Mouse (Mus musculus) right cerebral cortex, postnatal 25 days (tissue): ENCODE data around the gene Ank.
"Not testable (repeated sequence)": the region's sequence is repeated elsewhere in the genome, so short reads cannot be mapped to it uniquely, and the experiment has no call there.

Experiments
- DNase-seq: peaks from one replicate; pipeline ENCODE4 v3.0.0; 2022

Ank gene

DNA sequence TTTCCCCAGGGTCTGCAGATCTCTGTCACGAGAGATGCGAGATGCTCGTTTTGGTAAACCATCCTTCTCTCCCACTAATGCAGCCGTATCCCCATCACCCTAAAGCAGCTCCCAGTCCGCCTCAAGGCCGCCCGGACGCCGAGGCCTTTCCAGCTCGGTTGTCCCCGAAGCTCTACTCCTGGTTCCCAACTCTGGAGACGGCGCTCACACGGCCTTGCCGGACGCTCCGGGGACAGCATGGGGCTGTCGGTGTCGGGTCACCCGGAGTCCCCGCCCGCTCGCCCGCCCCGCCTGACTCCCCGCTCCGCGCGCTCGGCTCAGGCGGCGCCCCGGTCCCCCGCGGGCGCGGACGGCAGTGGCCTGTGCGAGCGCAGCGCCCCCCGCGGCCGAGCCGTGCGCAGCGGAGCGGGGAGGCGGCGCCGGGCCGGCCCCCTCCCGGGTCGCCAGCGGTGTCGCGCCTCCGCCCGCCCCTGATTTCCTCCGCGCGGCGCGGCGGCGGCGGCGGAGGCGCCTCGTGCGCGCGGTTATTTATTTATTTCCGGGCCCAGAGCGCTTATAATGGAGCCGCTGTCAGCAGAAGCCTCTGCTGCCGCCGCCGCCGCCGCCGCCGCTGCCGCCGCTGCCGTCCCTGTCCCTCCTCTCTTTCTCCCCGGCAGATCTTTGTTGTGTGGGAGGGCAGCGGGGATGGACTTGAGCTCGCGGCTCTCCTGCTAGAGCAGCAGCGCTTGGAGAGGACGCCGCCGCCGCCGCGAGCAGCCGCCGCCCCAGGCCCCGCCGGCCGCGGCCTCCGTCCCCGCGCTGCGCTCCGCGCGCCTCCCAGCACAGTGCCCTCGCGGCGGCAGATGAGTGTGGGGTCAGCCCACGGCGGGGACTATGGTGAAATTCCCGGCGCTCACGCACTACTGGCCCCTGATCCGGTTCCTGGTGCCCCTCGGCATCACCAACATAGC, at the start of gene Ank:
TSS of gene Ank (plus strand) at position 547 of the 950 bp plus-strand sequence.
- peak; percentile 90 for DNase-seq

DNA sequence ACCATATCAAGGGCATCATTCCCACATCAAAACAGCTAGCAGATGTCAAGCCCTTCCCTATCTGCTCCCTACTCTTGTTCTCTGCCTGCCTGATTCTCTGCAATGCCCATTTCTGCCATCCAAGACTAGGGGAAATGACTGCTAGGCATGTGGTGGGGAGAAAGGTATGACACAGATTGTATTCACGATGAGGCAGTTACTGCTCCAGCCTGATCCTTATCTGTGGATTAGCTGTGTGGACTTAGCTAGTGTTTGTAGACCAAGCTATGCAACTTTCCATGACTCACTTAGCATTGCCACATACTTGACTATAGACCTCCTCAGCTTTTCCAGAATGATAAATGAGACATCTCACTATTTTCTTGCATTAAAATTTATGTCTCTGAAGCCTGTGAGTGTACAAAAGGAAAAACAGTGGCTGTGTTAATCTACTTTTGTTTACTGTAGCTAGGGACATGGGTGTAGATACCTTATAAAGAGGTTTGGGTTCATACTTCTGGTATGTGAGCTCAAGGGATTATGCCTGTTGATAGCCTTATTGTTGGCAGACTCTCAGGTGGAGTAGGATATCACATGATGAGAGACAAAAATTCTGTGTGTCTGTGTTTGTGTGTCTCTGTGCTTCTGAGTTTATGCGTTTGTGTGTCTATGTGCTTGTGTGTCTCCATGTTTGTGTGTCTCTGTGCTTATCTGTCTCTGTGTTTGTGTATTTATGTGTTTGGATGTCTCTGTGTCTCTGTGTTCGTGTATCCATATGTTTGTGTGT, 47.7 kb upstream of the Ank start:
- no peak for DNase-seq

DNA sequence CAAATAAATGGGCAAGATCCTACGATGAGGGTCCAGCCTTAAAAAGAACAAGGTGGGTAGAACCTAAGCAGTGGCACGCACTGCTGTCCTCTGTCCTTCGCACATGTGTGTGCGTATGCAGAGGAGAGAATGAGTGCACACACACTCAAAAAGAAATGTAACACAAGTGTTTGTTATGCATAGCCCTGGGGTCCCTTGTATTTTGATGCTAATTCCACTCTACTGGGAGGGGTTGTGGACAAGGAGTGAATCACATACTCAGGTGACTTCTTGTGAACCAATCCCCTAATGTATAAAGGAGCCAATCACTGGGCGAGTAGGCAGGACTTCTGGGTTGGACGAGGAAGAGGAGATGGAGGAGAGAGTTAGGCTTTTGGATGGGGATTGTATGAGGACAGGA, 44.9 kb upstream of the Ank start:
- no peak for DNase-seq

DNA sequence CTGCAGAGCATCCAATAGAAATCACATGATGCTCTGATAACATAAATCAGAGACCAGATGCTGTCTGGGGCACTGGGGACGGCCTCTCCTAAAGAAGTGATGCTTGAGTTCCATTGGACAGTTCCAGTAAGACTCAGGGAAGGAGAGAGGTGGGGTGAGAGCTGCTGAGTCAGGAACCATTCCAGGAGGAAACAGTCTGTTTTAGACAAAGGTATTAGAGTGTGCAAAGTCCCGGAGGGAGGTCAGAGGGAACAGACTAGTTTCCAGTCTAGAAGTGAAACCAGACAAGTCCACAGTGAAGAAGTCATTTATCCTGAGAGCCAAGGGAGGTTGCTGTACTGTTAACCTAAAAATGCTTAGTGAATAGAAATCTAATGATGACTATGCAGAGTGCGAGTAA, 38.9 kb upstream of the Ank start:
- no peak for DNase-seq

DNA sequence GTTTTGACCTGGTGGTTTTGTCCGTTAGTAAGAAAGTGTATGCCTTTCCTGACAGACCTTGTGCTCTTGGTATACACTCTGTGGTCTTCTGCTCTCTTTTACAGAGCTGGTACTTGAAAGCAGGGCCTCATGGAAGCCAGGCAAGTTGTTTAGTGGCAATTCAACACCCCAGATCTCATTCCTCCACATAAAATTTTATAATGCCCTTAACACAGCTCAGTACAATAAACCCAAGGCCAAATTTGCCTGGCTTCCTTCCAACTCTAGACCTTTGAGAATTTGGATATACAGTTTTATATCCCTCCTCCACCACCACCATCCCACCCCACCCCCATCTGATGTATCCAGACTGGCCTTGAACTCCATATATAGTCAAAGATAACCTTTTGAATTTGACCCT, 36.2 kb upstream of the Ank start:
- DNase-seq = no peak

DNA sequence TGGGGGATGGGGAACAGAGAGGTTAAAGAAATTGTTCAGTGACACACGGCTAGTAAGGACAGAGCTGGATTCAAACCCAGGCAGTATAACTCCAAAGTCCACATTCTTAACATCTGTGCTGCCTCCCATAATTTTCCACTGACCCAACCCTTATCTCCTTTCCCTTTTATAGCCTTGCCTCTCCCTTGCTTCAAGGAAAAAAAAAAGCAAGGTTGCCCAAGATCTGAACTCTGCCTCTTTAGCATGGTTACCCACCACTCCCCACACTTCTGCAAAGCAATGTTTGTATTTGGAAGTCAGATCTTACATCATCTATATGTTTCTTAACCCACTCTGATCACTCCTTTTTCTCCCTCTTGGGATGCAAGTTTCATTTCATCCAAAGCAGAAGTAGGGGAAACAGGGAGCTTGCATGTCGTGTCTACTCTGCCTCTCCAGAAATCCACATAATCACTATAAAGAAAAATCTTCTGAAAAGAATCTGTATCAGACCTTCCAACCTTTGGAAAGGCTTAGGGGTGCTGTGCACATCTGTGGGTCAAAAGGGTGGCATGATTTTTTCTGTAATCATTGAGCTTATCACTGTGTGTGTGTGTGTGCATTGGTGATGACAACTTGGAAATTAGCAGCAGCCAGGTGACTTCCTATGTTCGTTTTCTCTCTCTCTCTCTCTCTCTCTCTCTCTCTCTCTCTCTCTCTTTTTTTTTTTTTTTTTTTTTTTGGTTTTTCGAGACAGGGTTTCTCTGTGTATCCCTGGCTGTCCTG, 33.4 kb upstream of the Ank start:
- DNase-seq = no peak

DNA sequence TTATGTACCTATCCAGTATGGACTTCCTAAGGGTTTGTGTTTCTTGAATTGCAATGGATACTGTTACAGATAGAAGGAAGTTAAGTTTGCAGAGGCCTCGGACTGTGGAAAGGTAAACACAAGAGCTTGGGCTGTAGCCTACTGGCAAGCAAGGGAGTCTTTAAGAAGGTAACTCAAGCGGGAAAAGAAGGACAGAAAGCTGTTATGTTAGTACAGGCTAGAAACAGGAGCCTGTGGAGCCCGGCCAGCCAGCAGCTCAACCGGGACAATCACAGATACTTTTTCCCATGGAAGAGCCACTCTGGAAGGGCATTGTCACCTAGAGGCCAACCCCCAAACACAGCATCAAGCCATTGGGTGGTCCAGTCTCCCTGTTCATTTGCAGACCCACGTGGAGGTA, 31.1 kb upstream of the Ank start:
- DNase-seq = no peak

DNA sequence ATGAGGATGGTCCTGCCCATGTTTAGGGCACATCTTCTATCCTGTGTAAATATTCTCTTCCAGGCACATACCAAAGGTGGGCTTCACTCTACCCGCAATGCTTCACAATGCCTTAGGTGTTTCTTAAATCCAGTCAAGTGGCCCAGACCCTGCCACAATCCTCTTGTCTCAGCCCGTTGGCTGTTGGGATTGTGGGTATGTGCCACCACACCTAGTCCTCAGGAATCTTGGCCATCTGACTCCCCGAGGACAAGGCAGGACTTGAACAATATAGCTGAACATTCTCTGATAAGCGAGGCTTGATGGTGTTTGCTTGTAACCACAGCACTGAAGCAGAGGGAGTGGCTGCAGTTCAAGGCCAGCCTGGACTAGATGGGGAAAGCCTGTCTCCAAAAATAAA, 30.3 kb upstream of the Ank start:
- no peak for DNase-seq

DNA sequence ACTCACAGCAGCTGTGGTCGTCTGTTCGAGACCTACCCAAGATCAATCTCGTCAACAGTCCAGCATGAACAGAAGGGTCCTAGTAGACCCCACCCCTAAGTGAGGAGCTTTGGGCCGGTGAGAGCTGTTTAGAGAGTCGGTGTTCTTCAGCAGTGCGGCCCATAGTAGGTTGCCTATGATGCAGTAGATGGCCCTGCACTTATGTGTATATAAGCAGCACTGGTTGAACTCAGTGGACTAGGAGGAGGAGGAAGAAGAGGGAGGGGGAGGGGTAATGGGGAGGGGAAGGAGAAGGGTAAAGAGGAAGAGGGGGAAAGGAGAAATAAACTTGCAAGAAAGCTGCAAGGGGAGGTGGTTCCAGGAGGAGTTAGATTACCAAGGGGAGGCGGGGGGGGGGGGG, 25.4 kb upstream of the Ank start:
- DNase-seq = no peak

DNA sequence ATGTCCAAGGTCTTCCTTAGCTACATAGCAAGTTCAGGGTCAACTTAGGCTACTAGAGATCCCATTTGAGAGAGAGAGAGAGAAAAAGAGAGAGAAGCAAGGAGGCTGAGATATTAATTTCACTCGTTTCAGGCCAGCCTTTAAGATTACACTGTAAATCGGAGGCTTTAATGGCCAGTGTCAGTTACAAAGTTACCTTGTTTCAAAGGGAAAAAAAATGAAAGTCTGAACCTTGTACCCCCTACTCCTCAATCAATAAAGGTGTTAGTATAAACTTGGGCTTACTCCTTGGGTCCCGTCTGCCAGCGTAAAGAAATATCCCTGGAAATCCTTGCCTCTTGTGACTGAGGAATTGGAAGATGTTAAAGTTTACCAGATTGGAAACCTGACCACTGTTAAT, 24.9 kb upstream of the Ank start:
- DNase-seq = no peak

DNA sequence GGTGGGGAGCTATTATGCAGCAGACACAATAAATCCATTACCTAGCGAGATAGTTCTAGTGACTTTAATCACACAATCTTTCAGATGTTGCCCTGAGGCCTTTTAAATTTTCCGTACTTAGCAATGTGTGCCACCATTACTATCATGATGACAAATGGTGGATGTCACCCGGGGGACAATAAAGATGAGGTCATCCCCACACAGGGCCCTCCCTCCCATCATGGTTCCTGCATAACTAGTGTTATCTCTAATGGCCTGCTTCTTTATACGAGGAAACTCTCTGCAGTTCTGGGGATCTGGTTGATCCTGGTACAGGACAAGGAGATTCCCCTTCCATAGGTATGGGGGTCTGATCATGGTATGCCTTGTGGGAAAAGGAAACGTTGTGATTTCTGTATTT, 24.5 kb upstream of the Ank start:
- DNase-seq = no peak

DNA sequence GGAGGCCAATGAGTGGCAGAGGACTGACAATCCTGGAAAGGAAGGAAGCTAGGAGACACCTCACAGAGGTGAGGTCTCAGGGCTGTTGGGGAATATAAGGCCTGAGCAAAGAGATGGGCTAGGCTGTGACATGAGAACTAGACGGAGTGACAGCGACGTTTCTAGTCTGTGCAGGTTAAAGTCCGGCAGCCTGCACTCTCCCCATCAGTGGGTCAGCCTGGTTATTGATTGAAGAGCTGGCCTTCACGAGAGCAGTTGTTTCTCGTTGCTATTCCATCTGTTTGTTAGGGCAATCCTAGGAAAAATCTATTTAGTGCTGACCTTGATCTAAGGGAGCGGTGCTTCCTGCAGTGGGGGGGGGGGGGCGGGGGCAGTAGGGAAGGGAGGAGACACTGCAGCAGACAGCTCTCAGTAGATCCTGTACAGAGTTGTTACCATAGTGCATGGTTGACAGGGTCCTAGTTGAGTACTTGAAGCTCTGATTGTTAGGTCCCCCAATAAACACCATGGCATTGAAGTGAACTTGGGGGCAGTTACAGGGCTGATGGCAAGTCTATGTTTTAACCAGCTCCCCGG, 21.6 kb upstream of the Ank start:
- DNase-seq = no peak

DNA sequence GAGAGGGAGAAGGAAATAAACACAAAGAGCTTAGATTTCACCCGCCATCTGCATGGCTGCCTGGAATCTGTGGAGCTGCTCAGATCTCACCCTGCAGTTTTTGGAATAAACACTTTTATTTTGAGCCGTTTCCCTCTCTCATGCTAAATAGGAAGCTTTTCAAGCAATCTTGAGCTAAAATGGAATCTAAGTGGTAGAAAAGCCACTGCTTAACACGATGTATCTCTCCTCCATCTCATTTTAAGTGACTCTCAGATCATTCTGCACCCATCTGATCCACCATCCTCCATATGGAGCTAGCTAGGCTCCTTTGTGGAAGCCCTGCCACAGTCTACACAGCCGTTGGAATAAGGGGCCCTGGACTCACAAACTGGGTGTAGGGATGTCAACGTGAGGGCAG, 15.8 kb upstream of the Ank start:
- DNase-seq = no peak

DNA sequence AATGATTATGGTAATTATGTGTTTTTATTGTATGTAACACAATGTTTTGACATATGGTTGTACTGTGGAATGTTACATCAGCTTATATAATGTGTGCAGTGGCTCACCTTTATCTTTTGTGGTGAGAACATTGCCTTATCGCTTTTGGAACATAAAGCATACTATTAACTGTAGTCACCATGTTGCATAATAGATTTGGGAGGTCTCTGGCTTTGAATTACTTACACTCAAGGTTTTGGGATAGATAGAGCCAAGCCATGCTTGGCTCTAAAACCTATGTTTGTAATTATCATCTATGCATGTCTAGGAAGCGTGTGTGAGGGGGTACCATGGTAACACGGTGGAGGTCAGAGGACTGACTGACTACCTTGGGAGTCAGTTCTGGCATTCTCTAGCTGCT, 14.7 kb upstream of the Ank start:
- no peak for DNase-seq

DNA sequence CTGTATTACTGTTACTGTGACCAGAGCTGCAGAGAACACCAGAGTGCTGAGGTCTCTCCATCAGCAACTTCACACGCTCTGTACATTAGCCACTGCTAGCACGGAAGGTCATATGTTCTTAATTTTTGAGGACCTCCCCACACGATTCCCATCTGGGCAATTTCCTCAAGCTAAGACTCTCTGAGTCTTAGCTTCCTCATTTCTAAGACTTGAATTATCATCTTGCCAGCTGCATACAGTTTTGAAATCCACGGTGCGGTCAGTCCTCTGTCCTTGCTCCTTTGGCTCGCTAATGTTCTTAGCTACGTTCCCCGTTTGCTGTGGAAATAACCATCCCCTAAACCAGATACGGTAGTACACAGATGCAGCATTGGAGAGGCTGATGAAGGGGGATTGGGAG, 14.0 kb upstream of the Ank start:
- no peak for DNase-seq

DNA sequence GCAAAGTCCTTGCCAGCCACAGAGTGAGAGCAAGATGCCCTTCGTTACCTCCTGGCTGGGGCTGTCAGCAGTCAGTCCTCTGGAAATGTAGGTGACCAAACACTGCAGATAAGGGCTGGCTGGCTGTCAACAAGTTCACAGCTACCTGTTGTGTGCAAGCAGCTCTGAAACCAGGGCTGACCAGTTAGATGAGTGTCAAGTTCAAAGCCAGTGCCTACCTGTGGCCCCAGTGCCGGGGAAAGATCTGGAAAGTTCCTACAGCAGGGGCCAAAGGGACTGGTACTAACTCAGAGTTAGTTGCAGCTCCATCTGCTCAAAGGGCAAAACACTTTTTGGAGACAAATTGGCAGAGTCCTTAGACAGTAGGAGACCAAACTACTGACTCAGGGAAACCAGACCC, 9.5 kb upstream of the Ank start:
- DNase-seq = no peak

DNA sequence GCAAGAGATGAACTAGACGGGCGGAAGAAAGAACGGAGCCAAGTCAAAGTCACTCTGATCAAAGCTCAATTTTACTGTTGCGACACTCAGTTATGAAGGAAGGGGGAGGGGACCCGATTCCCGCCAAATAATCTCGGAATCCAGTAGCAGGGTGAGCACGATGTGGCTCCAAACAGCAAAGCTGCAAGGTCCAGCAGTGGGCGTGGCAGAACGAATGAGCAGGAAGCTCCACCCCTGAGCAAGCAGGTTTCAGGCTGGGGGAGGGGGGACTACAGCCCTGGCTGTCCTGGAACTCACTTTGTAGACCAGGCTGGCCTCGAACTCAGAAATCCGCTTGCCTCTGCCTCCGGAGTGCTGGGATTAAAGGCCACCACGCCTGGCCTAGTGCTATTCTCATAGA, 6.7 kb upstream of the Ank start:
- not testable (repeated sequence) for DNase-seq

DNA sequence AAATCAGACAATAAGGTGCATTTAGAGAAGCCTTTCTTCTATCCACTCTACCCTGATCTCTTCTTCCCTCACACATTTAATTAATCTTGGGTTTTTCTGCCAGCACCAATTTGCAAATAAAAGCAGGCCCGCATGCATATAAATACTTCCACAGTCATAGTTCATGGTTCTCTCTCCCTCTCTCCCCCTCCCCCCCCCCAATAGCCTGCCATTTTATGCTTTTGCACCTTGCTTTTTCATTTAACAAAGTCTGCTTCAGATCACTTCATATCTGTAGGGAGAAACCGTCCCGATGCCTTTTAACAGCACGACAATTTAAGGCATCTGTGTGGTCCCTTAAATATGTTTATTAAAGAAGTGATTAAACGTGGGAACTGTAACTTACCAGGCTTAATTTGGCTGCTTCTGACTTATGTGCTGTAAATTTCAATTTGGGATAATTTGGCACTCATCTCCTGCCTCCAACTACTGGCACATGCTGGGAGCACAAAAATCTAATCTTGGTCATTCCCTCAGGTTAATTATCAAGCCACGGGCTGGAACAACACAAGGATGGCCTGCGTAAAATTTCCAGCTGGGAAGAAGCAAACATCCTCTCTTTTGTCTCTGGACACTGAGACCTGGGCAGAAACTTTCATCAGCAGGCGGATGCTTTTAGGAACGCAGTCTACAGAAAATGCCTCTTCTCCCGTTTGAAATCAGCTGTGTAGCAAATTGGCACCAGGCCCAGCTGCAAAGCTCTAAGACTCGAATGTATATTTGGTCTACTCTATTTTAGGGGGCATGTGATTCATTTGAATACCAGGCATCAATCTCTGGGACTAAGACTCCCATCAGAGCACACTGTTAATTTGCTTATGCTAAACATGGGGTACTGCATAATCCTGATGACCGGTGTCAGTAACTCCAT, 4.9 kb upstream of the Ank start:
- peak; percentile 49 for DNase-seq

DNA sequence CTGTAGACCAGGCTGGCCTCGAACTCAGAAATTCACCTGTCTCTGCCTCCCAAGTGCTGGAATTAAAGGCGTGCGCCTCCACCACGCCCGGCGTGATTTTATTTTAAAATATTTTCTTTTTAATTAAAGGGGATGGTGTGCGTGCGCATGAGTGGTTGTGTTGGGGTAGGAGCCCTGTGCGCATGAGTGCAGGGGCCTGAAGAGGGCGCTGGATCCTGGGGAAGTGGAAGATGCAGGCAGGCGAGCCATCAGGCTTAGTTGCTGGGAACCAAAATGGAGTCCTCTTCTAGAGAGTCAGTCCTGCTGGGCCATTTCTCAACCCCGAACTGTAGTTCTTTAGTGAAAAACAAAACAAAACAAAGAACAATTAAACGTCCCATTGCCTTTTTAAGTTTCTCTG, 2.6 kb upstream of the Ank start:
- DNase-seq = no peak

DNA sequence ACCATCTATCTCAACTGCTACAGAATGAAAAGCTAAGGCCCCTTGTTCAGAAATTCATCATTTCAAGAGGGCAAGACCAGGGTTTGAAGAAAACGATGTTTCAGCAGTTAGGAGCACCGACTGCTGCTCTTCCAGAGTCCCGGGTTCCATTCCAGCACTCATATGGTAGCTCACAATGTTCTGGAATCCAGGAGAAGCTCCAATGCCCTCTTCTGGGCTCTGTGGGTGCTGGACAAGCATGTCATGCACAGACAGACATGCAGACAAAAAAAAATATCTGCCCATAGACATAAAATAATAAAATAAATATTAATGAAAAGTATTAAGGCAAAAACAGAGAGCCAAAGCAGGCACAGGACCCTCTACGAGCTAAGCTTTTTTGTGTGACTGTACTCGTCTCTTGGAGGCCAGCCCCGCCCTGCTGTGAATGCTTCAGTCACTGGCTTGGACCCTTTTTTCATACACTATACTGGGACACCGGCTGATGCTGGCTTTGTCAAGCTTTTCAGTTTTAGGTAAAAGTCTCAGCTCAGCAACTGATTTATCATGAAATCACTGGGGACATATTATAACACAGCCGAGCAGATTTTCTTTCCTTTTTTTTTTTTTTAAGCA, 979 bp upstream of the Ank start:
- no peak for DNase-seq

DNA sequence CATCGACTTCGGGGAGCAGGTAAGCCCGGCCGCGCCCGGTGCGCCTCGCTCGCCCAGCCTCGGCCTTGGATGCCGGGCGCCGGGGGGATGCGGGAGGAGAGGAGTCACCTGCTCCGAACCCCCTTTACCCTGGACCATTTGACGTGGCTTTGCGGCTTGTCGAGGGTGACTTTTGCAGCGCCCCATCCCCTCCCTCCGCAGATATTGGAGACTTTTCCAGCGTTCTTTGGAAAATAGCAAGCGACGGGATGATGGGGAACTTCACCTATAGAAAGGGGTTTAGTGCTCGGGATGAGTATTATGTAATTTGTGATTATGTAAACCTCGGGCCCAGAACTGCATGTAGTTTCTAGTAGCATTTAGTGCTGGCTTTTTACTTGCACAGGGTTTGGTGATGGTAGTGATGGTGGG, 609 bp downstream of the Ank start:
- no peak for DNase-seq

DNA sequence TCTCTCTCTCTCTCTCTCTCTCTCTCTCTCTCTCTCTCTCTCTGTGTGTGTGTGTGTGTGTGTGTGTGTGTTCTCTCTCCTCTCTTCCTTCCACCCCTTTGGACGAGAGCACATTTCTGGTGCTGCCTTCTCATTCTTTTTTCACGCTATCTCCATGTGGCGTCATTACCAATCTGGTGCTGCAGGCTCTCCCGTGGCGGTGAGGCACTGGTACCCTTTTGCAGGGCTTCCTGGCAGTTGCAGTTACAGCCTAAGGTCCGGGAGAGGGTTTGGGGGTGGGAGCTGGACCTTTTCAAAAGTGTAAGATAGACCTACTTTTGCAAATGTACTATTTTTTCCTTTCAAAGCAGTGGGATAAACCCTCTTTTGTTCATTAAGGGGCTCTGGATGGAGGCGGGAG, 1.2 kb downstream of the Ank start:
- peak; percentile 57 for DNase-seq
